Mouse (Mus musculus) embryonic facial prominence, embryonic 15.5 days (tissue): Measurements from ENCODE around the gene Hoxd10. TPM values are rescaled to one million over a fixed set of nuclear protein-coding genes. Genes with fewer than 3 reads are reported as not detected.

Experiments used
- ATAC-seq: fragments of 200-750 bp; cut with Nextera tagmentation; 2 replicates; pipeline ENCODE4 v1.8.0; 2017; ENCODE audit warnings: low read depth, moderate TSS enrichment; ENCODE audit not compliant: insufficient number of reproducible peaks, low FRiP score, low TSS enrichment
- H3K27ac ChIP-seq: fragments of 300-500 bp; sonication (generic); replicated peaks from 2 replicates; pipeline ENCODE4 v1.5.1; 2015; ENCODE audit warnings: mild to moderate bottlenecking, inconsistent platforms
- H3K27me3 ChIP-seq: fragments of 300-500 bp; sonication (generic); 2 replicates; pipeline ENCODE4 v1.6.1; 2015; ENCODE audit warnings: inconsistent platforms
- H3K36me3 ChIP-seq: fragments of 300-500 bp; sonication (generic); 2 replicates; pipeline ENCODE4 v1.6.1; 2015; ENCODE audit warnings: mild to moderate bottlenecking, inconsistent platforms
- H3K4me1 ChIP-seq: fragments of 300-500 bp; sonication (generic); 2 replicates; pipeline ENCODE4 v1.6.1; 2015; ENCODE audit warnings: inconsistent platforms
- H3K4me2 ChIP-seq: fragments of 300-500 bp; sonication (generic); replicated peaks from 2 replicates; pipeline ENCODE4 v1.6.1; 2015; ENCODE audit warnings: mild to moderate bottlenecking, inconsistent platforms
- H3K4me3 ChIP-seq: fragments of 300-500 bp; sonication (generic); replicated peaks from 2 replicates; pipeline ENCODE4 v1.5.1; 2015; ENCODE audit warnings: mild to moderate bottlenecking, inconsistent platforms
- H3K9ac ChIP-seq: fragments of 300-500 bp; sonication (generic); 2 replicates; pipeline ENCODE4 v1.6.1; 2015; ENCODE audit warnings: inconsistent platforms
- H3K9me3 ChIP-seq: fragments of 300-500 bp; sonication (generic); replicated peaks from 2 replicates; pipeline ENCODE4 v1.6.1; 2016; ENCODE audit warnings: inconsistent platforms
- WGBS: fragments of 180-500 bp; shearing (Covaris S2); methylation state at CpG from one replicate; pipeline ENCODE4 v1.1.7; 2015; 5-methylcytosine and 5-hydroxymethylcytosine counted together
- polyA plus RNA-seq: library from polyadenylated mRNA; unstranded; fragments of >200 nt; fragmentation: Nextera tagmentation; extraction: Ambion mirVana; gene quantifications from 2 replicates; pipeline ENCODE4 v1.2.1, GENCODE M21; 2015

The Hoxd10 gene
- polyA plus RNA-seq, 1 experiment from 2014 or later = 0.57 TPM

DNA sequence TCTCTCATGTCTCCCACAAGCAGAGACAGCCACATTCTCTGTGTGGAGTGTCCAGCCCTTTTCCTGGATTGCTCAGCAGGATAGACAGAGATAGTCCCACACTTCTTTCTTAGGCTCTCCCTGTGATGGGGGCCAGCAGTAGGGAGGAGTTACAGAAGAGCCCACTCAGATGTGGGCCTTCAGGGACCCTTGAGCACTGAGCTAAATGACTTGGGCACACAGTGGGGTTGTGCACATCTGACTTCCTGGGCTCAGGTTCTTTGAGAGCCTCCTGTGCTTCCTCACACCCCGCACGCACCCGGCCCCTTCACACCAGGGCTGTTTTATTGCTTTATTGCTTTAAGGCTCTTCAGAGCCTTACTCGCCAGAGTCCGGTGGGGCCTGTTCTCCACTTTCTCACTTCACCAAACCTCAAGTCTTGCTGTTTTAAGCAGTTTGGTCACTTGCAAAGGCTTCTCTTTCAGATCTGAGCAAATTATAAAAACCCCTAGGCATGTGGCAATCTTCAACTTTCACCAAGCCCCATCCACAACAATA is 29.3 kb downstream of the Hoxd10 start:
- Histone ChIP-seq H3K36me3 (no peaks in the 10 kb centered on the region), H3K27ac (no peak overlapping the region), H3K9ac (no peak overlapping the region), H3K4me1 (peaks cover under 1% of the 10 kb centered on the region; the same call in 1 of the 2 replicates), H3K4me2 (no peak overlapping the region), H3K27me3 (peaks cover 97% of the 10 kb centered on the region), H3K4me3 (no peak overlapping the region), H3K9me3 (no peaks in the 10 kb centered on the region)
- WGBS = 19% methylated on average over 5 of the region's 5 CpGs
- ATAC-seq = no peak

DNA sequence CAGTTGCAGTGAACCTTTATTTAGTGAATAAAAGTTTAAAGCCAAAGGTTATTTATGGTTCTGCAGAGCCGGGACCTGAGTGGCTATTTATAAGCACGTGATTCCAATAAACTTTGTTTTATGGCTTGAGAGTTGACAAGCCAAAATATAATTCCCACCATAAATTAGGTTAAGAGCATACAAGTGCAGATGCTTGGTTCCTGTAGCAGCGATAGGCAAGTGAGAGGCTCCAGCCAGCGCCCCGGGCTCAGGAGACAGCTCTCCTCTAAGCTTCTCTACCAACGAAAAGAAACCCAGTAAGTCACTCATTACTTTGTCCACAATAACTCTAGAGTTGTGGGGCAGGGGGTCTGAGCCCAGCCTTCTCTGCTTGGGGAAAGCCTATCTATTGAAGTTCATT is 30.2 kb downstream of the Hoxd10 start:
- H3K4me1 ChIP-seq = no peaks in the 10 kb centered on the region
- H3K4me3 ChIP-seq = no peak overlapping the region
- peaks cover 97% of the 10 kb centered on the region for H3K27me3 ChIP-seq
- H3K36me3 ChIP-seq = no peaks in the 10 kb centered on the region
- 8% methylated on average over 6 of the region's 6 CpGs for WGBS
- no peak overlapping the region for H3K9ac ChIP-seq
- H3K27ac ChIP-seq = no peak overlapping the region
- no peak overlapping the region for H3K4me2 ChIP-seq
- H3K9me3 ChIP-seq = no peaks in the 10 kb centered on the region
- no peak for ATAC-seq

DNA sequence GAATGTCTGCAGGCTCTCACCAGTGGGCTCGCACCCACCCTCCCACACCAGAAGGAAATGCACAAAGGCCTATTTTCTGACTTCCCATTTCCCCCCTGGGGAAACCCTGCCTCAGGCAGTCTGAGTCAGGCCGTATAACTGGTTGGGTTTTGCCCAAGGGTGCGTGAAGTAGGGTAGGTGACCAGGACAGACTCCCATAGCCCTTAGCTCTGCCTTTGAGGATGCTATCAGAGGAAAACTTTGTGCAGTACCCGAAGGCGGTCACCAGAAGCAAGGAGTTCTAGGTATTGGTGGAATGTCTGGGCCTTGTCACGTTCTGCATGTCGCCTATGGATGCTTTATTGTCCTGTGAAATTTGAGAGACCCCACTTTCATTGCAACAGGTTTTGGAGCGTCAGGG is 31.2 kb downstream of the Hoxd10 start:
- no peak for ATAC-seq
- Histone ChIP-seq H3K4me3 (no peak overlapping the region), H3K27ac (no peak overlapping the region), H3K36me3 (no peaks in the 10 kb centered on the region), H3K4me1 (peaks cover 9% of the 10 kb centered on the region), H3K4me2 (no peak overlapping the region), H3K27me3 (peaks cover 97% of the 10 kb centered on the region), H3K9me3 (no peaks in the 10 kb centered on the region), H3K9ac (no peak overlapping the region)
- 13% methylated on average over 8 of the region's 8 CpGs for WGBS

DNA sequence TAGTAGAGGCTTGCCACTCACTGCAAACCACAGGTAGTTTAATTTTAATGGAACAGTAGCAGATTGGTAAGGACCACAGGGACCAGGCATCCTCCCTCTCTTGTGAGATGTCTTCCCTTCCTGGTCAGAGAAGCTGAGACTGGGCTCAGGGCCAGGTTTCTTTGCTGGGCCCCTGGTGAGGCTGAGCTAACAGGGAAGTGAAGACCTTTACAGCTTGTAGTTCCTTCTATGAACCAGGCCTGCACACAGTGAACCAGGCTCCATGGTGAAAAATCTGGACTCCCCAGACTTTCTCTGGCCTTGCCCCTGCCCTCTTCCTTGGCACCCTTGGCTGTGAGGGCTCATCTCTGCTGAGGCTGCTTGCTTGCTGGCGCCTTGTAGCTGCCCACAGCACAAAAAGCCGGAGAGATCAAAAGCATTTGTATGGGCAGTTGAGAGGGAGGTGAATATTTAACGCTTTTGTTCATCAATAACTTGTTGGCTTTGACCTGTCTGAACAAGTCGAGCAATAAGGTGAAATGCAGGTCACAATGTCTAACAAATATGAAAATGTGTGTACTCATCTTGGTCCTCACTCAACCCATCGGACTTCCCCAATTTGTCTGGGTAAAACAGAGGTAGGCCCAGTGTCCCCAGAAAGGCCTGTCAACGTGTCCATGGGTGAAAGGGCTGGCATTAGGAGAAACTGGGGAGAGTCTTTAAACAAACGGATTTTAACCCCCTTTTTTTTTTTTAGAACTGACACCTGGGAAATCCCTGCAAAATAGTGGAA is 32.7 kb downstream of the Hoxd10 start:
- H3K27ac ChIP-seq = no peak overlapping the region
- no peak overlapping the region for H3K4me3 ChIP-seq
- H3K27me3 ChIP-seq = peaks cover 99% of the 10 kb centered on the region
- peaks cover 10% of the 10 kb centered on the region for H3K4me1 ChIP-seq
- 22% methylated on average over 7 of the region's 7 CpGs for whole genome bisulfite sequencing
- H3K4me2 ChIP-seq = no peak overlapping the region
- no peak overlapping the region for H3K9ac ChIP-seq
- no peaks in the 10 kb centered on the region for H3K36me3 ChIP-seq
- no peak for ATAC-seq
- no peaks in the 10 kb centered on the region for H3K9me3 ChIP-seq

DNA sequence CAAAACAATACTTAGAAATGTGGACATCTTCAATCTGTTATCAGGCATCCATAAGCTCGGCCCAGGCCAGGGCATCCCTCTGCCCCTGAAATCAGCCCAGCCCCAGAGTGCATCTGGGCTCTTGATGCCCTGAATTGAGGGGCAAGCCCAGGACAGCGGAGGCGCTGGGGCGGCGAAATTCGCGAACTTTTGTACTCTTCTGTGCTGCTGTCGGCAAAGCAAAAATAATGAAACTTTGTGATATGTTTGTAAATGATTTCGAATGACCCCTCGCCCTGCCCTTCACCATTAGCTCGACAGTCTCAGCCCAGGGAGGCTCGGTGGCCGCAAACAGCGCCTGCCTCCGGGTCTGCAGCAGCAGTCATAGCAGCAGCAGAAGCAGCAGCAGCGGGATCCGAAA is 33.4 kb downstream of the Hoxd10 start:
- Histone ChIP-seq H3K9me3 (no peaks in the 10 kb centered on the region), H3K4me2 (no peak overlapping the region), H3K27me3 (peaks cover 97% of the 10 kb centered on the region), H3K9ac (no peak overlapping the region), H3K4me1 (peaks cover 10% of the 10 kb centered on the region), H3K4me3 (no peak overlapping the region), H3K27ac (no peak overlapping the region), H3K36me3 (no peaks in the 10 kb centered on the region)
- ATAC-seq = no peak
- WGBS = 15% methylated on average over 17 of the region's 17 CpGs

DNA sequence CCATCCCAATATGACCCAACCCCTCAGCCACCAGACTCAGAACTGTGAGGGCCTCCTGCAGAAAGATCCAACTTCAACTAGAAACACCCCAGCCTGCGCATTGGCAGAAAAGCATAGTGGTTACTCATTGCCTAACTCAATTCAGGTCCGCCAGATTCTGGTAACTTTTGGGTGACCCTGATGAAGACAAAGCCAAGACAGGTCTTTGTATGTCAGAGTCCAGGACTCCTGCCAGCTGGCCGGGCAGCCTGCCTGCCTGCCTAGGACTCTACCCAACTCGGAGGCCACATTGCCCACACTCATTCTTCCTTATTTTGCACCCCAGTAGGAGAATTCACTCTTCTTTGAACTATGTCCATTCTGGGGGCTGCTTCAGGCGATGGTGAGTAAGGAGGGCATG is 34.8 kb downstream of the Hoxd10 start, which contains the start of gene Gm28230:
Gm28230 (plus strand) TSS at position 178 of the 400 bp plus-strand sequence.
- Histone ChIP-seq H3K9ac (no peak within 1 kb of the TSS), H3K27ac (no peak within 1 kb of the TSS), H3K4me2 (peak within 1 kb of the TSS; percentile 42)

DNA sequence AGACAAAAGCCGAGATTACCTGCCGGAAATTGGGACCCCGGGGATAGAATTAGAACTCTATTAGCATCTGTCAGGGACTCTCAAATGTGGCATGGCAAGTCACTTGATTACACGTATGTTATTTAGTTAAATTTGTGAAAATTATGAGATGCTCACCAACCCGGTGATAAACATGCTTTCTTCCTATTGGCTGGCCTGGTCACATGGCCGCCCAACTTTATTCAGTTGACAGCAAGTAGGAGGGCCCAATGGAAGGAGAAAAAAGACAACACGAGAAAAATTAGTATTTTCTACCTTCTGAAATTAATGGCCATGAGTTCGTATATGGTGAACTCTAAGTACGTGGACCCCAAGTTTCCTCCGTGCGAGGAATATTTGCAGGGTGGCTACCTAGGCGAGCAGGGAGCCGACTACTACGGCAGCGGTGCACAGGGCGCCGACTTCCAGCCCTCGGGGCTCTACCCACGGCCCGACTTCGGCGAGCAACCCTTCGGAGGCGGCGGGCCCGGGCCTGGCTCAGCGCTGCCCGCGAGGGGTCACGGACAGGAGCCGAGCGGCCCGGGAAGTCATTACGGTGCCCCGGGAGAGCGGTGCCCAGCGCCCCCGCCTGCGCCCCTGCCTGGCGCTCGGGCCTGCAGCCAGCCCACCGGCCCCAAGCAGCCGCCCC is 35.4 kb downstream of the Hoxd10 start:
- no peaks in the 10 kb centered on the region for H3K9me3 ChIP-seq
- H3K36me3 ChIP-seq = no peaks in the 10 kb centered on the region
- H3K9ac ChIP-seq = no peak overlapping the region
- H3K4me1 ChIP-seq = peaks cover 10% of the 10 kb centered on the region
- 5% methylated on average over 43 of the region's 43 CpGs for WGBS
- peak overlapping the region; percentile 42 for H3K4me2 ChIP-seq
- H3K27ac ChIP-seq = no peak overlapping the region
- ATAC-seq = no peak
- H3K4me3 ChIP-seq = peak overlapping the region; percentile 30
- peaks cover 97% of the 10 kb centered on the region for H3K27me3 ChIP-seq

More for the DNA sequence above, 34.8 kb downstream of the Hoxd10 start, which contains the start of gene Gm28230:
- peaks cover 97% of the 10 kb centered on the region for H3K27me3 ChIP-seq
- 17% methylated on average over 5 of the region's 5 CpGs for WGBS
- no peaks in the 10 kb centered on the region for H3K9me3 ChIP-seq
- H3K36me3 ChIP-seq = no peaks in the 10 kb centered on the region
- H3K4me1 ChIP-seq = peaks cover 10% of the 10 kb centered on the region
- ATAC-seq = no peak
- peak within 1 kb of the TSS; percentile 30 for H3K4me3 ChIP-seq

DNA sequence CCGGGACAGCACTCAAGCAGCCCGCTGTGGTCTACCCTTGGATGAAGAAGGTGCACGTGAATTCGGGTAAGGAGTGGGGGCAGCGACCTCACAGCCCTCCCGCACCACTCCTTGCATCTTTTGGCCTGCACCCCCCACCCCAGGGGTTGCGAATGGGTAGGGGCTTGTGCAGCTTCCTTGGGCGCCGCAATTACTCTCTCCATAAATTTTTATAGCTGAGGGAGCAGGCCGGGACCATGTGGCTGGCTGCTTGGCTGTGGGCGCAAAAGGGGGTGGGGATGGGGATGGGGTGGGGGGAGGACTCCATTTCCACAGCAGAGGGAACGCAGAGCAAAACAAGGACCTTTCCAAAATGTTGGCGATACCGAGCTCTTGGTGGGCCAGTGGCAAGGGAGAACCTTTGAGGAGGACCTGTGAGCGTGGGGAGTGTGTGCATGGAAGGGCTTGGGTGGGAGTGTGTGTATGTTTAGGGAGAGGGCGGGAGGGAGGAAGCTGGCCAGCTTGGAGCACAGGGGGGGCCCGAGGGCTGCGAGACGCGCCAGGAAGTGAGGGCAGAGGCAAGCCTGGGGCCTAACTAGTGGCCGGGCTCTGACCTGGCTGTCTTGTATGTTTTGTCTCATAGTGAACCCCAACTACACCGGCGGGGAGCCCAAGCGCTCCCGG is 36.0 kb downstream of the Hoxd10 start:
- 6% methylated on average over 25 of the region's 25 CpGs for WGBS
- Histone ChIP-seq H3K4me1 (peaks cover 13% of the 10 kb centered on the region), H3K4me2 (peak overlapping the region; percentile 42), H3K9me3 (no peaks in the 10 kb centered on the region), H3K9ac (no peak overlapping the region), H3K27me3 (peaks cover 97% of the 10 kb centered on the region), H3K36me3 (no peaks in the 10 kb centered on the region), H3K27ac (no peak overlapping the region), H3K4me3 (peak overlapping the region; percentile 30)
- ATAC-seq = no peak

DNA sequence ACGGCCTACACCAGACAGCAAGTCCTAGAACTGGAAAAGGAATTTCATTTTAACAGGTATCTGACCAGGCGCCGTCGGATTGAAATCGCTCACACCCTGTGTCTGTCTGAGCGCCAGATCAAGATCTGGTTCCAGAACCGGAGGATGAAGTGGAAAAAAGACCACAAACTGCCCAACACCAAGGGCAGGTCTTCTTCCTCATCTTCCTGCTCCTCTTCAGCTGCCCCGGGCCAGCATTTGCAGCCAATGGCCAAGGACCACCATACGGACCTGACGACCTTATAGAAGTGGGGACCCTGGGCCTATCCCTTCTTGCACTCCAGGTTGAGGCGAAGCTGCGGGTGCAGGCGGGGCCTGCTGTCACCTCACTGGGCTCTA is 36.6 kb downstream of the Hoxd10 start:
- Histone ChIP-seq H3K4me1 (peaks cover 16% of the 10 kb centered on the region), H3K27ac (no peak overlapping the region), H3K9me3 (no peaks in the 10 kb centered on the region), H3K4me2 (no peak overlapping the region), H3K4me3 (no peak overlapping the region), H3K27me3 (peaks cover 94% of the 10 kb centered on the region), H3K36me3 (no peaks in the 10 kb centered on the region), H3K9ac (no peak overlapping the region)
- no peak for ATAC-seq
- WGBS = 13% methylated on average over 13 of the region's 13 CpGs

DNA sequence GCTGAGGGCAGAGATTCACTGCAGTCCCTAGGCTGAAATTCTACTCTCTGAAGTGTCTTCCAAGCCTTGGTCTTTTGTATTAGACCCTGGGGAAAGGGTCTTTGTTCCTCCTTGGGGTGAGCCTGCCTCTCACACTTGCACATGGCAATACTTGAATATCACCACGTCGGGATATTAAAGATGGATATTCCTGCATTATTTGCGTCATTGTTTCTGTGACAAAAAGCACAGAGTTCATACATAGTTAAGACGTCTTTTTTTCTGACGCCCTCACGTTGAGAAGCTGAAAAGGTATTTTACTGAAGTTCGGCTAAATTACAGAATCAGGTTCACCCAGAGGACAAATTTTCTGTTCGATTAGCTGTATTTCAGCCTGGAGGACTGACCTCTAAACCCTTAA is 38.6 kb downstream of the Hoxd10 start:
- Histone ChIP-seq H3K4me1 (peaks cover 16% of the 10 kb centered on the region), H3K4me3 (no peak overlapping the region), H3K27me3 (peaks cover 93% of the 10 kb centered on the region), H3K4me2 (no peak overlapping the region), H3K27ac (no peak overlapping the region), H3K9me3 (no peaks in the 10 kb centered on the region), H3K36me3 (no peaks in the 10 kb centered on the region), H3K9ac (no peak overlapping the region)
- no peak for ATAC-seq
- 13% methylated on average over 8 of the region's 8 CpGs for WGBS

DNA sequence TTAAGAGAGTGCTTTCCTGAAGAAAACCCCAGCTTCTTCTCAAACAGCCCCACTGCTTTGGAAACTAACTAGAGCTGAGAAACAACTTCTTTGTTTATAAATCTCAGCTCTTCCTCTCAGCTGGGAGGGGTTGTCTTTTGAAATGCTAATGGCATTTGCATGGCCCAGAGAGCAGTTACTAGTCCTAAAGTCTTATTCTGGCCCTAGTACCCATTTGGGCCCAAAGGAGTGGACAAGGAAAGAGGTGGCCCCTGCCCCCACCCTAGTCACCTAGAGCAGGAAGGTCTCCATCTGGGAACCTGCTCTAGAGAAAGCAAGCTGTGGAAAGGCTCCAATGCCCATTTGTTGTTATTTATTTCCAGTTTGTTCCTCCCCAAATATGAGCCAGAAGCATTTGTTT is 39.3 kb downstream of the Hoxd10 start:
- no peaks in the 10 kb centered on the region for H3K9me3 ChIP-seq
- H3K4me2 ChIP-seq = no peak overlapping the region
- H3K4me1 ChIP-seq = peaks cover 22% of the 10 kb centered on the region
- H3K36me3 ChIP-seq = no peaks in the 10 kb centered on the region
- peaks cover 93% of the 10 kb centered on the region for H3K27me3 ChIP-seq
- no peak overlapping the region for H3K27ac ChIP-seq
- no peak overlapping the region for H3K9ac ChIP-seq
- H3K4me3 ChIP-seq = no peak overlapping the region
- ATAC-seq = no peak
